ENCODE assay signal across 23 mouse cellular contexts in the genomic region with DNA sequence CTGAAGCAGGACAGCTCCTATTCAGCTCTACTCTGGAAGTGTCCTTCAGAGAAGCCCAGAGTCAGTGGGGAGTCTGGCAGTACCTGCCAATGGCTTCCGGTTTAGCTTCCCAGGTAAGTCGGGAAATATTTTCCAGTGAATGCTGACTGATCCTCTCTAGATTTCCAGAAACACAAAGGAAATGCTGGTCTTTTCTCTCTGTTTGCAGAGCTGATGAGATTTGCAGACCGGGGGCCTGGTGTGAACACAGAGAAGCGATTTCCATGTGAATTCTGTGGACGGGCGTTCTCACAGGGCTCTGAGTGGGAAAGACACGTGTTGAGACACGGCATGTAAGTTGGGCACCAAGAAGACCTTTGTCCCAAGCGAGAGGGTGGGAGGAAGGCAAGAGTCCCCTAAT.
DNase-seq lines count a peak whose midpoint lies in the region; ATAC-seq and TF ChIP-seq lines count a peak whose summit lies in the region.
"Had no signal": no experiment of that assay in that cellular context is flagged by ENCODE, and none has a peak within 500 bp of the region (broad histone marks: within the 10 kb centered on the region; RNA-seq: fewer than 3 reads in every experiment).

No protein-coding gene starts in this region.

- H3K9me3 ChIP-seq in lung, embryonic 14.5 days (ENCODE audit: low read depth, low read length), result no peaks in the 10 kb centered on the region
- H3K9me3 ChIP-seq in forebrain, embryonic 14.5 days (replicated peaks; ENCODE audit: control insufficient read depth, low read length), result no peaks in the 10 kb centered on the region
- H3K9me3 ChIP-seq in kidney, embryonic 14.5 days (ENCODE audit: control insufficient read depth, low read length), result no peaks in the 10 kb centered on the region
- H3K9me3 ChIP-seq: embryonic facial prominence, embryonic 10.5 days; kidney, embryonic 15.5 days; limb, embryonic 15.5 days; neural tube, embryonic 15.5 days; stomach, embryonic 15.5 days had no signal

- peaks cover 41% of the 10 kb centered on the region for H3K36me3 ChIP-seq in lung, embryonic 14.5 days (ENCODE audit: insufficient read depth)
- peaks cover 70% of the 10 kb centered on the region for H3K36me3 ChIP-seq in forebrain, embryonic 14.5 days (ENCODE audit: control insufficient read depth, insufficient read depth, low read length)
- peaks cover 32% of the 10 kb centered on the region for H3K36me3 ChIP-seq in kidney, embryonic 14.5 days (ENCODE audit: control insufficient read depth, insufficient read depth, low read length)

- no peak for ATAC-seq in lung, embryonic 14.5 days (ENCODE audit: insufficient read depth)
- no peak for ATAC-seq in forebrain, embryonic 14.5 days
- ATAC-seq in kidney, embryonic 14.5 days (ENCODE audit: low FRiP score, low TSS enrichment), result no peak
- ATAC-seq: CD4-positive, CD25-positive, alpha-beta regulatory T cell, adult 4 months; intestine, embryonic 16.5 days had no signal

- no peak overlapping the region for H3K9ac ChIP-seq in lung, embryonic 14.5 days
- no peak overlapping the region for H3K9ac ChIP-seq in forebrain, embryonic 14.5 days (ENCODE audit: low read length)
- no peak overlapping the region for H3K9ac ChIP-seq in kidney, embryonic 14.5 days (ENCODE audit: low read depth, low read length)
- H3K9ac ChIP-seq: kidney, embryonic 15.5 days; limb, embryonic 15.5 days; liver, embryonic 14.5 days; neural tube, embryonic 15.5 days; stomach, embryonic 15.5 days had no signal

- peak overlapping the region; percentile 20; the same call in 1 of the 2 replicates for H3K27ac ChIP-seq in gastrocnemius, adult 2 months
- peak overlapping the region; percentile 61 for H3K27ac ChIP-seq in lung, embryonic 14.5 days (ENCODE audit: low read depth)
- peak overlapping the region; percentile 90; the same call in 1 of the 2 replicates for H3K27ac ChIP-seq in forebrain, embryonic 14.5 days (ENCODE audit: low read depth, low read length)
- no peak overlapping the region for H3K27ac ChIP-seq in kidney, embryonic 14.5 days (ENCODE audit: low read depth, low read length)
- H3K27ac ChIP-seq: embryonic facial prominence, embryonic 10.5 days; kidney, embryonic 15.5 days; limb, embryonic 15.5 days; liver, embryonic 14.5 days; neural tube, embryonic 15.5 days; stomach, embryonic 15.5 days had no signal

- no peak for TF ChIP-seq POLR2A in lung, adult 2 months (IDR thresholded peaks at IDR 0.05; ENCODE audit: borderline replicate concordance, extremely low read depth, low read depth, low read length)

- intact Hi-C loops in gastrocnemius, adult 2 months (cut with DNase I), result no loop called here
- intact Hi-C loops in gastrocnemius, postnatal 14 days (cut with DNase I; ENCODE audit: low total_unique reads), result no loop called here

- no peak overlapping the region for H3K4me3 ChIP-seq in gastrocnemius, adult 2 months
- no peak overlapping the region for H3K4me3 ChIP-seq in lung, embryonic 14.5 days (ENCODE audit: low read depth, low read length)
- H3K4me3 ChIP-seq in lung, adult 2 months (replicated peaks; ENCODE audit: extremely low read depth, low read depth, low read length), result no peak overlapping the region
- H3K4me3 ChIP-seq in forebrain, embryonic 14.5 days (ENCODE audit: low read depth, low read length), result no peak overlapping the region
- H3K4me3 ChIP-seq in kidney, embryonic 14.5 days (ENCODE audit: low read length), result no peak overlapping the region
- H3K4me3 ChIP-seq: embryonic facial prominence, embryonic 10.5 days; kidney, embryonic 15.5 days; limb, embryonic 15.5 days; myocyte; neural tube, embryonic 15.5 days; stomach, embryonic 15.5 days had no signal

- TF ChIP-seq CTCF in gastrocnemius, adult 2 months (IDR thresholded peaks at IDR 0.05), result no peak
- TF ChIP-seq CTCF in lung, embryonic 14.5 days (IDR thresholded peaks at IDR 0.05; ENCODE audit: low read depth), result no peak
- TF ChIP-seq CTCF in lung, adult 2 months (IDR thresholded peaks at IDR 0.05; ENCODE audit: insufficient read depth, low read length), result no peak

- DNase-seq in gastrocnemius, adult 2 months, result no peak
- DNase-seq in gastrocnemius, postnatal 14 days, result no peak
- no peak for DNase-seq in lung, embryonic 14.5 days
- DNase-seq in lung, adult 2 months, result no peak
- peak; percentile 66 for DNase-seq in R1 (ENCODE audit: low read depth, low spot score)
- no peak for DNase-seq in forebrain, embryonic 14.5 days (ENCODE audit: low spot score)
- DNase-seq in frontal cortex, adult 2 months (ENCODE audit: extremely low spot score in 1 of 2, low spot score in 1 of 2), result no peak
- DNase-seq: adrenal gland, postnatal 36 days; cerebellum, adult 11-12 months; cerebellum, postnatal 10 days; kidney, postnatal 36 days; layer of hippocampus, adult 9-11 months; thymus, postnatal 36 days had no signal

- peaks cover 22% of the 10 kb centered on the region for H3K4me1 ChIP-seq in lung, embryonic 14.5 days (ENCODE audit: insufficient read depth)
- H3K4me1 ChIP-seq in lung, adult 2 months (ENCODE audit: control insufficient read depth, insufficient read depth, low read length), result peaks cover 12% of the 10 kb centered on the region
- H3K4me1 ChIP-seq in forebrain, embryonic 14.5 days (ENCODE audit: control insufficient read depth, insufficient read depth, low read length), result peaks cover 19% of the 10 kb centered on the region
- H3K4me1 ChIP-seq in kidney, embryonic 14.5 days (ENCODE audit: control insufficient read depth, insufficient read depth, low read length), result no peaks in the 10 kb centered on the region
- H3K4me1 ChIP-seq: limb, embryonic 15.5 days had no signal

- no peaks in the 10 kb centered on the region for H3K27me3 ChIP-seq in lung, embryonic 14.5 days (ENCODE audit: insufficient read depth, low read length)
- H3K27me3 ChIP-seq in forebrain, embryonic 14.5 days (replicated peaks; ENCODE audit: control insufficient read depth, insufficient read depth, low read length), result no peaks in the 10 kb centered on the region
- H3K27me3 ChIP-seq in kidney, embryonic 14.5 days (ENCODE audit: control insufficient read depth, insufficient read depth, low read length), result no peaks in the 10 kb centered on the region
- H3K27me3 ChIP-seq: kidney, embryonic 15.5 days; limb, embryonic 15.5 days; neural tube, embryonic 15.5 days; stomach, embryonic 15.5 days had no signal

- 87% methylated on average over 9 of the region's 9 CpGs for whole genome bisulfite sequencing in lung, embryonic 14.5 days
- 95% methylated on average over 9 of the region's 9 CpGs for WGBS in lung, adult 2 months
- WGBS in forebrain, embryonic 14.5 days, result 86% methylated on average over 9 of the region's 9 CpGs
- WGBS in kidney, embryonic 14.5 days, result 93% methylated on average over 9 of the region's 9 CpGs

- H3K4me2 ChIP-seq in lung, embryonic 14.5 days, result no peak overlapping the region
- no peak overlapping the region for H3K4me2 ChIP-seq in forebrain, embryonic 14.5 days (ENCODE audit: low read length)
- H3K4me2 ChIP-seq in kidney, embryonic 14.5 days (replicated peaks; ENCODE audit: low read depth, low read length), result no peak overlapping the region
- H3K4me2 ChIP-seq: kidney, embryonic 15.5 days; limb, embryonic 15.5 days; neural tube, embryonic 15.5 days; stomach, embryonic 15.5 days had no signal
